Mouse (Mus musculus) kidney, postnatal 0 days (tissue): ENCODE measurements around the gene Zfp605. TPM values are rescaled to one million over a fixed set of nuclear protein-coding genes. Genes with fewer than 3 reads are reported as not detected.
"Not testable (repeated sequence)": the region's sequence is repeated elsewhere in the genome, so short reads cannot be mapped to it uniquely, and the experiment has no call there.

Source experiments
- ATAC-seq: fragments of 200-750 bp; cut with Nextera tagmentation; replicated peaks from 2 replicates; pipeline ENCODE4 v1.8.0; 2017; ENCODE audit warnings: low read depth, moderate number of reproducible peaks, moderate TSS enrichment, moderate library complexity; ENCODE audit not compliant: low FRiP score
- DNase-seq: peaks from one replicate; pipeline ENCODE4 v3.0.0-alpha.2; 2016; ENCODE audit warnings: low spot score
- H3K27ac ChIP-seq: fragments of 300-500 bp; sonication (generic); 2 replicates; pipeline ENCODE4 v1.5.1; 2014; ENCODE audit warnings: mild to moderate bottlenecking
- H3K27me3 ChIP-seq: fragments of 300-500 bp; sonication (generic); 2 replicates; pipeline ENCODE4 v1.6.1; 2014; ENCODE audit warnings: low read length, mixed read lengths; ENCODE audit not compliant: insufficient read depth
- H3K36me3 ChIP-seq: fragments of 300-500 bp; sonication (generic); 2 replicates; pipeline ENCODE4 v1.6.1; 2014; ENCODE audit warnings: low read length, mixed read lengths; ENCODE audit not compliant: insufficient read depth
- H3K4me1 ChIP-seq: fragments of 300-500 bp; sonication (generic); replicated peaks from 2 replicates; pipeline ENCODE4 v1.6.1; 2014; ENCODE audit warnings: antibody characterized with exemption, low read length, mixed read lengths; ENCODE audit not compliant: insufficient read depth
- H3K4me2 ChIP-seq: fragments of 300-500 bp; sonication (generic); 2 replicates; pipeline ENCODE4 v1.6.1; 2014; ENCODE audit warnings: mild to moderate bottlenecking, low read length, moderate library complexity, mixed read lengths
- H3K4me3 ChIP-seq: fragments of 300-500 bp; sonication (generic); replicated peaks from 2 replicates; pipeline ENCODE4 v1.5.1; 2014; ENCODE audit warnings: low read depth, low read length
- H3K9ac ChIP-seq: fragments of 300-500 bp; sonication (generic); 2 replicates; pipeline ENCODE4 v1.6.1; 2014; ENCODE audit warnings: low read depth, low read length
- H3K9me3 ChIP-seq: fragments of 300-500 bp; sonication (generic); replicated peaks from 2 replicates; pipeline ENCODE4 v1.6.1; 2016; ENCODE audit warnings: low read length, inconsistent platforms, mixed read lengths
- CTCF ChIP-seq: IDR thresholded peaks from 2 replicates; pipeline ENCODE4 v1.5.1; 2016; ENCODE audit warnings: antibody characterized with exemption, low read depth, mild to moderate bottlenecking, moderate library complexity
- WGBS: fragments of 180-500 bp; shearing (Covaris S2); extraction: QIAGEN DNeasy Blood & Tissue Kit; methylation state at CpG from one replicate; pipeline ENCODE4 v1.1.7; 2014; 5-methylcytosine and 5-hydroxymethylcytosine counted together
- polyA plus RNA-seq: library from polyadenylated mRNA; unstranded; fragments of >200 nt; fragmentation: Nextera tagmentation; extraction: Ambion mirVana; gene quantifications from 2 replicates; pipeline ENCODE4 v1.2.1, GENCODE M21; 2015

Zfp605 gene
- polyA plus RNA-seq, 1 experiment from 2014 or later: 4.9 TPM

DNA sequence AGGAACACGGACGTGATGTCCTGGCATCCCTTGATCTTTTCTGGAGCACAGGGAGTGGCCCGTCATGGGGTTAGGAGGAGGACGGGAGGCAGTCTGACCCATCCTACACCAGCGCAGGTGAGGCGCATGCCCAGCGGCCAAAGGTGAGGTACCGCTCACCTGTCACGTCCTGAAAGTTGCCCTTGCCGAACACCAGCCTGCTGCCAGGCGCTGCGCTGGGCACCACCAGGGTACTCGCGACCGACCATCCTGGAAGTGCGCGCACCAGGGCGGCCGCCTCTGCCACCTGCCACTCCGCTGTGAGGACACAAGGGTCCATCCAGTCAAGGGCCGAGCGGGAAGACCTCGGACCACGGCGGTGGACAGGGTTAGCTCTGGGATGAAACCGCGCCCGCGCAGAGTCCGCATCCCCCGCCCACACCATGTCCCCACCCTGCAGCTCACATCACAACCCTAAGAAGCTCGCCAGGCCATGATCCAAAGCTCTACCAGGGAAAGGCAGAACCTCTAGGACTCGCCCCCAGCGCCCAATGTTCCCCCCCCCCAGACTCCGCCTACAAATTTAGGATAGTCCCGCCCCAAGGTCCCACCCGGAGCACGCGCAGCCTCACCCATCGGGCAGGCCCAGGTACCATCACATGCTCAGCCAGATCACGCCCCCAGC lies 2.9 kb upstream of the Zfp605 start:
- H3K36me3 ChIP-seq: peaks cover 30% of the 10 kb centered on the region
- no peaks in the 10 kb centered on the region for H3K9me3 ChIP-seq
- peak overlapping the region; percentile 99 for H3K27ac ChIP-seq
- no peaks in the 10 kb centered on the region for H3K27me3 ChIP-seq
- peak overlapping the region; percentile 76 for H3K4me3 ChIP-seq
- 16% methylated on average over 37 of the region's 41 CpGs for WGBS
- peak overlapping the region; percentile 93 for H3K9ac ChIP-seq
- ATAC-seq (peak; percentile 52), DNase-seq (no peak)
- no peak for TF ChIP-seq CTCF
- H3K4me1 ChIP-seq: 0 out of 2 replicates have a peak, but pooled peaks cover 4% of the 10 kb centered on the region
- H3K4me2 ChIP-seq: peak overlapping the region; percentile 84

- peak within 1 kb of the TSS; percentile 99 for H3K27ac ChIP-seq
- no peaks in the 10 kb centered on the region for H3K27me3 ChIP-seq
- H3K9me3 ChIP-seq: no peaks in the 10 kb centered on the region
- under 1% methylated on average over 70 of the region's 71 CpGs for WGBS
- H3K4me3 ChIP-seq: peak within 1 kb of the TSS; percentile 76
- ATAC-seq: peak; percentile 89
- H3K4me1 ChIP-seq: 0 out of 2 replicates have a peak, but pooled peaks cover 4% of the 10 kb centered on the region
- peak within 1 kb of the TSS; percentile 84 for H3K4me2 ChIP-seq
- H3K36me3 ChIP-seq: peaks cover 30% of the 10 kb centered on the region
- DNase-seq: peak; percentile 98
- TF ChIP-seq CTCF: no peak
- H3K9ac ChIP-seq: peak within 1 kb of the TSS; percentile 93
Observed at GRCm38 (mm10) chr5:110107581-110108304, 2.1 kb upstream of the Zfp605 start, which contains the start of gene Gtpbp6. Gtpbp6 (minus strand) TSS chr5:110108197.

- no peak overlapping the region for H3K9ac ChIP-seq
- H3K4me2 ChIP-seq: peak overlapping the region; percentile 84; the same call in 1 of the 2 replicates
- peak; percentile 29; the same call in 1 of the 2 replicates for TF ChIP-seq CTCF
- DNase-seq (peak; percentile 99), ATAC-seq (no peak)
- H3K9me3 ChIP-seq: no peaks in the 10 kb centered on the region
- H3K4me3 ChIP-seq: peak overlapping the region; percentile 76; the same call in 1 of the 2 replicates
- WGBS: 1% methylated on average over 7 of the region's 7 CpGs
- no peaks in the 10 kb centered on the region for H3K27me3 ChIP-seq
- peaks cover 30% of the 10 kb centered on the region for H3K36me3 ChIP-seq
- H3K4me1 ChIP-seq: 0 out of 2 replicates have a peak, but pooled peaks cover 4% of the 10 kb centered on the region
- H3K27ac ChIP-seq: peak overlapping the region; percentile 99; the same call in 1 of the 2 replicates
Observed at GRCm38 (mm10) chr5:110108305-110108628, 1.6 kb upstream of the Zfp605 start.

GRCm38 (mm10) chr5:110122380-110122779 lies 12.5 kb downstream of the Zfp605 start:
- H3K27me3 ChIP-seq, H3K36me3 ChIP-seq, H3K27ac ChIP-seq, H3K4me2 ChIP-seq, H3K9ac ChIP-seq, H3K9me3 ChIP-seq, ATAC-seq, DNase-seq, H3K4me1 ChIP-seq, H3K4me3 ChIP-seq: not testable (repeated sequence)
- WGBS: 90% methylated on average over 3 of the region's 3 CpGs

GRCm38 (mm10) chr5:110135293-110136086 lies 25.6 kb downstream of the Zfp605 start, which contains the start of gene Chfr:
Chfr (plus strand) TSS chr5:110135842.
- Histone ChIP-seq H3K4me2 (peak within 1 kb of the TSS; percentile 82), H3K27me3 (no peaks in the 10 kb centered on the region), H3K9ac (peak within 1 kb of the TSS; percentile 76), H3K4me3 (peak within 1 kb of the TSS; percentile 61), H3K27ac (peak within 1 kb of the TSS; percentile 55), H3K9me3 (no peaks in the 10 kb centered on the region; the same call in none of the 2 replicates), H3K4me1 (no peaks in the 10 kb centered on the region), H3K36me3 (no peaks in the 10 kb centered on the region; the same call in 1 of the 2 replicates)
- ATAC-seq (peak; percentile 99), DNase-seq (peak; percentile 98)
- WGBS: 4% methylated on average over 46 of the region's 46 CpGs
- no peak; the same call in 1 of the 2 replicates for TF ChIP-seq CTCF

DNA sequence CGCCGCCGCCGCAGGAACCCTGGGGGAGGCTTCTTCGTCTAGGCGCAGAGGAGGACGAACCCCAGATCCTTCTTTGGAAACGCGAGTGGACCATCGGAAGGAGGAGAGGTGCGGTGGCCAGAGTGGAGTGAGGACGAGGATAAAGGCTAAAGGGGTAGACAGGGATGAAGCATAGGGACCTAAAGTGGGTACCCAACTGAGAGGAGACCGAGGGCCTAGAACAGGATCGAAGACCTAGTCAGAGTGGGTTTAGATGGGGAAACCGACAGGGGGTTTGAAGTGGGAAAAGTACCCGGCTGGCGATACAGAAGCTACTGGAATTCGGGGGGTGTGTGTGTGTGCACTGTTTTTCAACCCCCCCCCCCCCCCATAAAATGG lies 26.2 kb downstream of the Zfp605 start:
- H3K9ac ChIP-seq: peak overlapping the region; percentile 76
- peak; percentile 14; the same call in 1 of the 2 replicates for ATAC-seq
- no peaks in the 10 kb centered on the region; the same call in 1 of the 2 replicates for H3K9me3 ChIP-seq
- H3K4me1 ChIP-seq: no peaks in the 10 kb centered on the region
- no peak for TF ChIP-seq CTCF
- H3K36me3 ChIP-seq: no peaks in the 10 kb centered on the region; the same call in 1 of the 2 replicates
- H3K27ac ChIP-seq: peak overlapping the region; percentile 55; the same call in 1 of the 2 replicates
- H3K27me3 ChIP-seq: no peaks in the 10 kb centered on the region
- H3K4me2 ChIP-seq: peak overlapping the region; percentile 82
- peak overlapping the region; percentile 61 for H3K4me3 ChIP-seq
- 6% methylated on average over 18 of the region's 18 CpGs for WGBS
- DNase-seq: no peak
